Mouse (Mus musculus) limb, embryonic 11.5 days (tissue): ENCODE measurements around the gene Rnf10. TPM values are rescaled to one million over a fixed set of nuclear protein-coding genes. Genes with fewer than 3 reads are reported as not detected.
"Not testable (repeated sequence)": the region's sequence is repeated elsewhere in the genome, so short reads cannot be mapped to it uniquely, and the experiment has no call there.

Source experiments
- ATAC-seq: fragments of 200-750 bp; cut with Nextera tagmentation; 2 replicates; pipeline ENCODE4 v1.8.0; 2017; ENCODE audit warnings: low read depth; ENCODE audit not compliant: insufficient number of reproducible peaks, low FRiP score, low TSS enrichment
- DNase-seq: peaks from one replicate; pipeline ENCODE4 v3.0.0-alpha.2; 2015; ENCODE audit warnings: low spot score
- H3K27ac ChIP-seq: fragments of 300-500 bp; sonication (generic); replicated peaks from 2 replicates; pipeline ENCODE4 v1.5.1; 2014; ENCODE audit warnings: low read depth, mild to moderate bottlenecking, low read length
- H3K27me3 ChIP-seq: fragments of 300-500 bp; sonication (generic); 2 replicates; pipeline ENCODE4 v1.6.1; 2014; ENCODE audit warnings: mild to moderate bottlenecking, low read length, mixed read lengths; ENCODE audit not compliant: control insufficient read depth, insufficient read depth
- H3K36me3 ChIP-seq: fragments of 300-500 bp; sonication (generic); 2 replicates; pipeline ENCODE4 v1.6.1; 2014; ENCODE audit warnings: mild to moderate bottlenecking, low read length, moderate library complexity, mixed read lengths; ENCODE audit not compliant: control insufficient read depth, insufficient read depth
- H3K4me1 ChIP-seq: fragments of 300-500 bp; sonication (generic); 2 replicates; pipeline ENCODE4 v1.6.1; 2014; ENCODE audit warnings: low read length, mixed read lengths; ENCODE audit not compliant: control insufficient read depth, insufficient read depth
- H3K4me2 ChIP-seq: fragments of 300-500 bp; sonication (generic); 2 replicates; pipeline ENCODE4 v1.6.1; 2014; ENCODE audit warnings: low read depth, mild to moderate bottlenecking, moderate library complexity; ENCODE audit not compliant: severe bottlenecking
- H3K4me3 ChIP-seq: fragments of 300-500 bp; sonication (generic); 2 replicates; pipeline ENCODE4 v1.5.1; 2014; ENCODE audit warnings: low read depth, low read length
- H3K9ac ChIP-seq: fragments of 300-500 bp; sonication (generic); 2 replicates; pipeline ENCODE4 v1.6.1; 2014; ENCODE audit warnings: mild to moderate bottlenecking, low read length
- H3K9me3 ChIP-seq: fragments of 300-500 bp; sonication (generic); 2 replicates; pipeline ENCODE4 v1.6.1; 2016; ENCODE audit warnings: low read length; ENCODE audit not compliant: control insufficient read depth
- WGBS: fragments of 180-500 bp; shearing (Covaris S2); extraction: QIAGEN DNeasy Blood & Tissue Kit; methylation state at CpG from one replicate; pipeline ENCODE4 v1.1.7; 2014; 5-methylcytosine and 5-hydroxymethylcytosine counted together
- polyA plus RNA-seq: library from polyadenylated mRNA; unstranded; fragments of >200 nt; fragmentation: Nextera tagmentation; extraction: Ambion mirVana; gene quantifications from 2 replicates; pipeline ENCODE4 v1.2.1, GENCODE M21; 2014

Gene Rnf10
- polyA plus RNA-seq, 1 experiment from 2014 or later, result 77.5 TPM

- not testable (repeated sequence) for H3K9me3 ChIP-seq, H3K4me1 ChIP-seq, H3K36me3 ChIP-seq, H3K27ac ChIP-seq, ATAC-seq, DNase-seq, H3K4me2 ChIP-seq, H3K27me3 ChIP-seq, H3K9ac ChIP-seq, H3K4me3 ChIP-seq
- 82% methylated on average over 3 of the region's 7 CpGs for WGBS
These were observed 29.5 kb upstream of the Rnf10 start for GRCm38 (mm10) chr5:115302190-115302589.

- peak overlapping the region; percentile 54; the same call in 1 of the 2 replicates for H3K9ac ChIP-seq
- H3K9me3 ChIP-seq, result no peaks in the 10 kb centered on the region
- peak overlapping the region; percentile 64 for H3K27ac ChIP-seq
- no peaks in the 10 kb centered on the region for H3K27me3 ChIP-seq
- H3K4me1 ChIP-seq, result 0 out of 2 replicates have a peak, but pooled peaks cover 7% of the 10 kb centered on the region
- peaks cover 5% of the 10 kb centered on the region; the same call in 1 of the 2 replicates for H3K36me3 ChIP-seq
- H3K4me2 ChIP-seq, result peak overlapping the region; percentile 62
- ATAC-seq (no peak), DNase-seq (no peak)
- peak overlapping the region; percentile 95 for H3K4me3 ChIP-seq
- 25% methylated on average over 13 of the region's 13 CpGs for WGBS
These were observed 28.9 kb upstream of the Rnf10 start for GRCm38 (mm10) chr5:115301615-115302014.

- peak within 1 kb of the TSS; percentile 89 for H3K9ac ChIP-seq
- no peaks in the 10 kb centered on the region for H3K27me3 ChIP-seq
- H3K36me3 ChIP-seq, result peaks cover 11% of the 10 kb centered on the region; the same call in 1 of the 2 replicates
- 0 out of 2 replicates have a peak, but pooled peaks cover 7% of the 10 kb centered on the region for H3K4me1 ChIP-seq
- peak; percentile 100 for DNase-seq
- H3K4me2 ChIP-seq, result peak within 1 kb of the TSS; percentile 62
- H3K4me3 ChIP-seq, result peak within 1 kb of the TSS; percentile 95
- peak within 1 kb of the TSS; percentile 74 for H3K27ac ChIP-seq
- no peaks in the 10 kb centered on the region for H3K9me3 ChIP-seq
- ATAC-seq, result peak; percentile 98
- WGBS, result under 1% methylated on average over 60 of the region's 66 CpGs
These were observed 28.3 kb upstream of the Rnf10 start, which contains the start of gene Dynll1 for GRCm38 (mm10) chr5:115300792-115301614. TSS of gene Dynll1 (minus strand) at chr5:115300999.

GRCm38 (mm10) chr5:115300035-115300744 is 27.5 kb upstream of the Rnf10 start:
- DNase-seq (peak; percentile 74), ATAC-seq (no peak)
- WGBS, result under 1% methylated on average over 46 of the region's 46 CpGs
- Histone ChIP-seq H3K9ac (peak overlapping the region; percentile 89), H3K4me3 (peak overlapping the region; percentile 95), H3K36me3 (peaks cover 12% of the 10 kb centered on the region; the same call in 1 of the 2 replicates), H3K4me1 (0 out of 2 replicates have a peak, but pooled peaks cover 7% of the 10 kb centered on the region), H3K27me3 (no peaks in the 10 kb centered on the region), H3K9me3 (no peaks in the 10 kb centered on the region), H3K27ac (peak overlapping the region; percentile 74), H3K4me2 (peak overlapping the region; percentile 62)

GRCm38 (mm10) chr5:115296347-115296746 is 23.6 kb upstream of the Rnf10 start:
- Histone ChIP-seq H3K36me3 (peaks cover 14% of the 10 kb centered on the region; the same call in 1 of the 2 replicates), H3K4me1 (0 out of 2 replicates have a peak, but pooled peaks cover 7% of the 10 kb centered on the region), H3K4me3 (no peak overlapping the region), H3K9ac (no peak overlapping the region), H3K4me2 (no peak overlapping the region), H3K9me3 (no peaks in the 10 kb centered on the region), H3K27ac (no peak overlapping the region), H3K27me3 (no peaks in the 10 kb centered on the region)
- DNase-seq (no peak), ATAC-seq (no peak)
- WGBS, result 86% methylated on average over 10 of the region's 10 CpGs

GRCm38 (mm10) chr5:115294173-115294572 is 21.5 kb upstream of the Rnf10 start:
- Histone ChIP-seq H3K9ac (no peak overlapping the region), H3K9me3 (no peaks in the 10 kb centered on the region), H3K4me2 (no peak overlapping the region), H3K27ac (no peak overlapping the region), H3K27me3 (no peaks in the 10 kb centered on the region), H3K4me1 (0 out of 2 replicates have a peak, but pooled peaks cover 7% of the 10 kb centered on the region), H3K4me3 (no peak overlapping the region), H3K36me3 (peaks cover 14% of the 10 kb centered on the region; the same call in 1 of the 2 replicates)
- DNase-seq (no peak), ATAC-seq (no peak)
- WGBS, result 89% methylated on average over 8 of the region's 8 CpGs

GRCm38 (mm10) chr5:115284735-115285134 is 12.0 kb upstream of the Rnf10 start:
- ATAC-seq, result no peak
- 96% methylated on average over 3 of the region's 3 CpGs for WGBS
- Histone ChIP-seq H3K9ac (no peak overlapping the region), H3K4me2 (no peak overlapping the region), H3K9me3 (no peaks in the 10 kb centered on the region), H3K36me3 (peaks cover 11% of the 10 kb centered on the region), H3K4me1 (peaks cover 6% of the 10 kb centered on the region), H3K4me3 (no peak overlapping the region), H3K27me3 (no peaks in the 10 kb centered on the region), H3K27ac (no peak overlapping the region)
- no peak for DNase-seq

GRCm38 (mm10) chr5:115280050-115280687 is 7.5 kb upstream of the Rnf10 start:
- H3K36me3 ChIP-seq, result peaks cover 7% of the 10 kb centered on the region; the same call in 1 of the 2 replicates
- H3K27me3 ChIP-seq, result no peaks in the 10 kb centered on the region
- no peak overlapping the region for H3K27ac ChIP-seq
- H3K4me1 ChIP-seq, result peaks cover 6% of the 10 kb centered on the region
- ATAC-seq (no peak), DNase-seq (peak; percentile 39)
- H3K4me3 ChIP-seq, result peak overlapping the region; percentile 78
- H3K9ac ChIP-seq, result peak overlapping the region; percentile 66
- peak overlapping the region; percentile 95 for H3K4me2 ChIP-seq
- H3K9me3 ChIP-seq, result no peaks in the 10 kb centered on the region
- 7% methylated on average over 17 of the region's 17 CpGs for WGBS
